12 mouse cellular contexts compared by ENCODE assay signal in the genomic region with DNA sequence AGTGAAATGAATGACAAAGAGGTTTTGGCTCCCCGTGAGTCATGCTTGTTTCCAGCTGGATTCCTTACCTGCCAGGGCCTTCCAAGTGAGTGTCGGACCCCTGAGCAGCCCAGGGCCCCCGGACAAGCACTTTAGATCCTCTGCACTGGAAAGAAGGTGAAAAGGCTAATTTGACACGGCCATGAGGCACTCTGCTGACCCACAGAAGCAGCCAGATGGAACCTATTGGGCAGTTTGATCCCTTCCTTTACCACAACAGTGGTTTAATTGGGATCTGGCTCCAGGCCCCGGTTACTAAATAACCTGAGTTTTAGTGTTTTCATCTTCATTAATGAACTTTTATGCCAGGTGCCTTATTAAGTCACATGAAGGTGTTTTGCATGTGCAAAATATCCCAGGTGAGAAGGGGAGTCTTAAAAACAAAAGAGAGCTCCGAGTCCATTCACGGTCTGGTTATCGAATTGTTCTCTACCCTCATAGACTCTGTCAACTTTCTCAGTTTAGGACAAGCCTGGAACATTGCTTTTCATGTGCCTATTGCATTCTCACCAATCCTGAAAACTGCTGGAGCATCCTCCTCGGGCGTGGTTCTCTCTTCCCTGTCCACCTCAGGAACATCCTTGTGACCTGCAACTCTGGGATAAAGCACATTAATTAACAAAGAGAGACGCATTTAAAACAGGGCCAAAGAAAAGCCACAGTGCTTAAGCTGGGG.
DNase-seq lines count a peak whose midpoint lies in the region; ATAC-seq lines count a peak whose summit lies in the region.
"Had no signal": no experiment of that assay in that cellular context is flagged by ENCODE, and none has a peak within 500 bp of the region (broad histone marks: within the 10 kb centered on the region; RNA-seq: fewer than 3 reads in every experiment).

No protein-coding gene starts in this region.

- H3K27ac ChIP-seq in intestine, embryonic 16.5 days (ENCODE audit: low read length): no peak overlapping the region
- H3K27ac ChIP-seq in intestine, embryonic 15.5 days: no peak overlapping the region
- H3K27ac ChIP-seq: embryonic facial prominence, embryonic 12.5 days had no signal

- no peaks in the 10 kb centered on the region for H3K36me3 ChIP-seq in intestine, embryonic 16.5 days (ENCODE audit: control insufficient read depth, insufficient read depth, low read length)
- no peaks in the 10 kb centered on the region for H3K36me3 ChIP-seq in intestine, embryonic 15.5 days
- H3K36me3 ChIP-seq: embryonic facial prominence, embryonic 12.5 days had no signal

- H3K9me3 ChIP-seq in intestine, embryonic 16.5 days (ENCODE audit: control insufficient read depth, low read length): no peaks in the 10 kb centered on the region
- H3K9me3 ChIP-seq in intestine, embryonic 15.5 days: no peaks in the 10 kb centered on the region
- H3K9me3 ChIP-seq: embryonic facial prominence, embryonic 12.5 days had no signal

- peak; percentile 21; the same call in 1 of the 2 replicates for ATAC-seq in intestine, embryonic 16.5 days
- no peak for ATAC-seq in intestine, embryonic 15.5 days

- H3K4me3 ChIP-seq in intestine, embryonic 16.5 days (ENCODE audit: low read length): no peak overlapping the region
- no peak overlapping the region for H3K4me3 ChIP-seq in intestine, embryonic 15.5 days (replicated peaks)
- H3K4me3 ChIP-seq: embryonic facial prominence, embryonic 12.5 days had no signal

- H3K4me2 ChIP-seq in intestine, embryonic 16.5 days (ENCODE audit: low read depth, low read length): no peak overlapping the region
- no peak overlapping the region for H3K4me2 ChIP-seq in intestine, embryonic 15.5 days (replicated peaks)
- H3K4me2 ChIP-seq: embryonic facial prominence, embryonic 12.5 days had no signal

- H3K4me1 ChIP-seq in intestine, embryonic 16.5 days (ENCODE audit: control insufficient read depth, insufficient read depth, low read length): 0 out of 2 replicates have a peak, but pooled peaks cover 4% of the 10 kb centered on the region
- H3K4me1 ChIP-seq in intestine, embryonic 15.5 days (replicated peaks): peaks cover 16% of the 10 kb centered on the region

- DNase-seq in embryo, embryonic 10.5 days (ENCODE audit: low spot score): peak; percentile 39
- DNase-seq in kidney, adult 18-20 months: peak; percentile 68
- DNase-seq in kidney, postnatal 4 days: peak; percentile 37 to 67
- DNase-seq in spleen, postnatal 36 days (ENCODE audit: low spot score in 2 of 2): no peak
- no peak for DNase-seq in layer of hippocampus, adult 18-20 months (ENCODE audit: low spot score in 2 of 2)
- DNase-seq in spleen, postnatal 4 days (ENCODE audit: low spot score in 2 of 2): no peak
- DNase-seq: cerebellum, adult 2 months; liver, postnatal 0 days; thymus, postnatal 14 days had no signal

- WGBS in intestine, embryonic 16.5 days: 68% methylated on average over 11 of the region's 11 CpGs
- WGBS in intestine, embryonic 15.5 days: 67% methylated on average over 11 of the region's 11 CpGs

- H3K27me3 ChIP-seq in intestine, embryonic 16.5 days (replicated peaks; ENCODE audit: control insufficient read depth, insufficient read depth, low read length): no peaks in the 10 kb centered on the region
- no peaks in the 10 kb centered on the region for H3K27me3 ChIP-seq in intestine, embryonic 15.5 days (replicated peaks)
- H3K27me3 ChIP-seq: embryonic facial prominence, embryonic 12.5 days had no signal

- no peak overlapping the region for H3K9ac ChIP-seq in intestine, embryonic 16.5 days (ENCODE audit: low read depth, low read length)
- no peak overlapping the region for H3K9ac ChIP-seq in intestine, embryonic 15.5 days
- H3K9ac ChIP-seq: embryonic facial prominence, embryonic 12.5 days; liver, postnatal 0 days had no signal

Comparison
In these comparisons a context has a peak if more than half of its experiments do, and no peak if none do; other contexts are left out.
1. DNase-seq: peak in embryo, embryonic 10.5 days (single experiment), kidney, adult 18-20 months (single experiment) and kidney, postnatal 4 days (2 of 2); none in spleen, postnatal 36 days (0 of 2), layer of hippocampus, adult 18-20 months (0 of 2) and spleen, postnatal 4 days (0 of 2).